Mouse (Mus musculus): ENCODE measurements at regions not wholly inside any gene's neighbourhood (a gene's known extent, or its start where the extent isn't known, plus 50 kb on each side); places are given as distances from the start of the nearest gene placed in this dataset.
"Not testable (repeated sequence)": the region's sequence is repeated elsewhere in the genome, so short reads cannot be mapped to it uniquely, and the experiment has no call there.

GRCm38 (mm10) chr2:147989616-147990015, 57.2 kb downstream of the Foxa2 start:
- DNase-seq (ENCODE audit: low spot score in 2 of 2) = no peak

GRCm38 (mm10) chr2:147988586-147988985, 58.2 kb downstream of the Foxa2 start:
- DNase-seq (ENCODE audit: low spot score in 2 of 2) = no peak

GRCm38 (mm10) chr2:147985261-147985575, 61.6 kb downstream of the Foxa2 start:
- no peak for DNase-seq (ENCODE audit: low spot score in 2 of 2)

GRCm38 (mm10) chr2:147984547-147985260, 62.1 kb downstream of the Foxa2 start:
- DNase-seq (ENCODE audit: low spot score in 2 of 2) = no peak

GRCm38 (mm10) chr2:147980929-147981479, 65.8 kb downstream of the Foxa2 start:
- no peak for DNase-seq (ENCODE audit: low spot score in 2 of 2)

- no peak for DNase-seq (ENCODE audit: low spot score in 2 of 2)
Observed at GRCm38 (mm10) chr2:147980408-147980807, 66.4 kb downstream of the Foxa2 start.

- no peak for DNase-seq (ENCODE audit: low spot score in 2 of 2)
Observed at GRCm38 (mm10) chr2:147979660-147980364, 67.0 kb downstream of the Foxa2 start.

GRCm38 (mm10) chr2:147979001-147979400, 67.8 kb downstream of the Foxa2 start:
- DNase-seq (ENCODE audit: low spot score in 2 of 2) = no peak

- DNase-seq (ENCODE audit: low spot score in 2 of 2) = no peak
Observed at GRCm38 (mm10) chr2:147974776-147975175, 72.0 kb downstream of the Foxa2 start.

- DNase-seq (ENCODE audit: low spot score in 2 of 2) = no peak
Observed at GRCm38 (mm10) chr2:147968671-147969070, 78.1 kb downstream of the Foxa2 start.

GRCm38 (mm10) chr2:147967829-147968529, 78.8 kb downstream of the Foxa2 start:
- no peak for DNase-seq (ENCODE audit: low spot score in 2 of 2)

- not testable (repeated sequence) for DNase-seq (ENCODE audit: low spot score in 2 of 2)
Observed at GRCm38 (mm10) chr2:147963284-147963683, 83.5 kb downstream of the Foxa2 start.

- no peak for DNase-seq (ENCODE audit: low spot score in 2 of 2)
Observed at GRCm38 (mm10) chr2:147961633-147962032, 85.1 kb downstream of the Foxa2 start.

GRCm38 (mm10) chr2:147954183-147954582, 92.6 kb downstream of the Foxa2 start:
- no peak for DNase-seq (ENCODE audit: low spot score in 2 of 2)

- no peak for DNase-seq (ENCODE audit: low spot score in 2 of 2)
Observed at GRCm38 (mm10) chr2:147951233-147951632, 95.5 kb downstream of the Foxa2 start.

GRCm38 (mm10) chr2:147944171-147945040, 102.4 kb downstream of the Foxa2 start:
- DNase-seq (ENCODE audit: low spot score in 2 of 2) = no peak

GRCm38 (mm10) chr2:147942591-147942990, 104.2 kb downstream of the Foxa2 start:
- no peak for DNase-seq (ENCODE audit: low spot score in 2 of 2)

- DNase-seq (ENCODE audit: low spot score in 2 of 2) = no peak
Observed at GRCm38 (mm10) chr2:147941319-147941718, 105.5 kb downstream of the Foxa2 start.

GRCm38 (mm10) chr2:147932494-147932893, 114.3 kb downstream of the Foxa2 start:
- DNase-seq (ENCODE audit: low spot score in 2 of 2) = no peak

GRCm38 (mm10) chr2:147929031-147929711, 117.6 kb downstream of the Foxa2 start:
- no peak for DNase-seq (ENCODE audit: low spot score in 2 of 2)

Data from frontal cortex, postnatal 14 days (tissue).